Mouse (Mus musculus): ENCODE measurements around the gene Pttg1ip.

Gene Pttg1ip

GRCm38 (mm10) chr10:77569481-77569880 is 12.0 kb upstream of the Pttg1ip start:
- DNase-seq (ENCODE audit: low read depth, low spot score) = no peak

- DNase-seq (ENCODE audit: low read depth, low spot score) = no peak
Measured at GRCm38 (mm10) chr10:77569973-77570658, 11.4 kb upstream of the Pttg1ip start.

DNA sequence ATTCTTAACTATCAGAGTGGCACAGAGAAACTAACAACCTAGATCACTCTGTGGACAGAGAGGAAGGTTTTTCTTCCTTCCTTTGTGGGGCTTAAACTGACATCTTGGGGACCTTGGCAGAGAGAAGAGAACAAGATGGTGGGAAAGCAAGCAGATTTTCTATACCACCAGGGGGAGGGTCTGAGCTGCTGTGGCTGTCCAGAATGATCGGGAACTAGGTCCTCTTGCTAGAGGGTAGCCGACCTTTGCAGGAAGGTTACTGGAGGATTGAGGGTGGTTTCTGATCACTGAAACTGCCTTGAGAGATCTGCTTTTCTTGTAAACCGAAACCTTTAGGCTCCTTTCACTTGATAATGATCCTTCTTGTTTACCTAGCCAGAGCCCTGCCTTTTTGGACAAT is 9.3 kb upstream of the Pttg1ip start:
- DNase-seq (ENCODE audit: low read depth, low spot score) = no peak

DNA sequence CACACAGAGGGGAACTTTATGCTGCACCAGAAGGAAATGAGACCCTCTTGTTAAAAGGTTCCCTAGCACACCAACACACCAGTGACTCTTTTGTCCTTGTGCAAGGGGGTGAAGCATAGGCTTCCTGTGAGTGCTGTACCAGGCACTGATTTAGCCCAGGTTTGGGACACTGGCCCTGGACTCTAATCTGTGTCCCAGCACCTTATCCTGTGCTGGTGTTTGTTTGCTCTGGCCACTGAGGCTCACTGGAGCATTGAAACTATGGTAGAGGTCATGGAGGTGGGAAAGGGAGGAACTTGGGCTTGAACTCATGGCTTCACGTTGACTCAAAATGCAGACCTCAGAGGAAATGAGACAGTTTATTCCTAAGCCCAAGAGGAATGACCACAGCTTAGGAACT is 8.4 kb upstream of the Pttg1ip start:
- DNase-seq (ENCODE audit: low read depth, low spot score) = no peak

DNA sequence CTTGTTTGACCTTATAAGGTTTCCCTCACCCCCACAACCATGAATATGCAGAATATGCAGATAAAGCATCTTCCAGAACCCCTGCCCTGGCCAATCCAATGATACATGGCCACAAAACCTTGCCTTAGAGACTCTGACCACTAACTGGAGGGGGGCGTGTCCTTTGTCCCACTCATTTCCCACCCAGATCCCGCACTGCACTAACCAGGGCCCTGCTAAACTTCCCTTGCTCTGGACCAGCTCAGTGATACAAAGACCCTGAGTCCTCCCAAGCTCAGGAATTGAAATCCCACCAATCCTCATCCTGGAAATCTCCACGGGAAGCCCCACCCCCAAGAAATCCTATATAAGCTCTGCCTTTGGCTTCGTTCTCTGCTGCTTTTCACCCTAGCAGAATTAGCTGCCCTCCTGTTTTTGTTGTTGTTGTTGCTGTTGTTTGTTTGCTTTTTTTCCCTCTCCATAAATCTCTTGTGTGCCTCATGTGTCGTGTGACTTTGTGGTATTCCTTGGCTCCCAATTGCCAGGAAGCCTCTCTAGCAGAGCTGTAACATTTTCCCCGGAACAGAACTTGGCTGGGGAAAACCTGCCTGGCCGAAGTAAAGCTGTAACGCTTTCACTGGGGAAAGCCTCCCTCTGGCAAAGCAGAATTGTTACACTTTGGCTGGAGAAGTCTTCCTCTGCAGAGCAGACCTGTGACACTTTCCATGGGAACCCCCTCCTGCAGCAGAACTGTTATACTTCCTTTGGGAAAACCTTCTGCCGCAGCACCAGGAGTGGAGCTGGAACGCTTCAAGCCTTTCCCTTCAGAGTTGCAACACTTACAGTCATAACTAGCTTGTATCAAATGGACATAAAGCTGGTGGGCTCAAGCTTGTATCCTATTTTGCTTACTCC is 1.2 kb upstream of the Pttg1ip start:
- DNase-seq (ENCODE audit: low read depth, low spot score) = no peak

GRCm38 (mm10) chr10:77581023-77581407 is 505 bp upstream of the Pttg1ip start:
- DNase-seq (ENCODE audit: low read depth, low spot score) = no peak

- DNase-seq (ENCODE audit: low read depth, low spot score) = no peak
Measured at GRCm38 (mm10) chr10:77582285-77582618, 732 bp downstream of the Pttg1ip start.

GRCm38 (mm10) chr10:77583795-77584422 is 2.4 kb downstream of the Pttg1ip start:
- DNase-seq (ENCODE audit: low read depth, low spot score) = peak; percentile 50

DNA sequence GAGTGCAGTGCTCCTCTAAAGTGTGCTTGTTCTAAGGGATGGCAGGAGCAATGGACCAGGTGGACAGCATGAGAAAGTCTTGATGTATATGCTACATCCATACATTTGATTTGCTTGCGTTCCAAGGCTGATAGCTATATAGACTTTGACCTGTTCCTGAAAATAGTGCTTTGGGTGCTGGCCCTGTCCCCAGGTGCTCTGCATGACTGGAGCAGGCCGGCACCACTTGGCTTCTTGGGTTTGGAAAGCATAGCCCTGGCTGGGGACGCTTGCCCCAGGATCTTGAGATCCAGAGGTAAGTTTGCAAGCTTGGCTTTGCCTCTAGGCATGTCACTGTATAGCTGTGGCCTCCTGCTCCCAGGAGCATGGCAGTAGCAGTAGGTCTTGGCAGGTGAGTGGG is 5.1 kb downstream of the Pttg1ip start:
- no peak for DNase-seq (ENCODE audit: low read depth, low spot score)

DNA sequence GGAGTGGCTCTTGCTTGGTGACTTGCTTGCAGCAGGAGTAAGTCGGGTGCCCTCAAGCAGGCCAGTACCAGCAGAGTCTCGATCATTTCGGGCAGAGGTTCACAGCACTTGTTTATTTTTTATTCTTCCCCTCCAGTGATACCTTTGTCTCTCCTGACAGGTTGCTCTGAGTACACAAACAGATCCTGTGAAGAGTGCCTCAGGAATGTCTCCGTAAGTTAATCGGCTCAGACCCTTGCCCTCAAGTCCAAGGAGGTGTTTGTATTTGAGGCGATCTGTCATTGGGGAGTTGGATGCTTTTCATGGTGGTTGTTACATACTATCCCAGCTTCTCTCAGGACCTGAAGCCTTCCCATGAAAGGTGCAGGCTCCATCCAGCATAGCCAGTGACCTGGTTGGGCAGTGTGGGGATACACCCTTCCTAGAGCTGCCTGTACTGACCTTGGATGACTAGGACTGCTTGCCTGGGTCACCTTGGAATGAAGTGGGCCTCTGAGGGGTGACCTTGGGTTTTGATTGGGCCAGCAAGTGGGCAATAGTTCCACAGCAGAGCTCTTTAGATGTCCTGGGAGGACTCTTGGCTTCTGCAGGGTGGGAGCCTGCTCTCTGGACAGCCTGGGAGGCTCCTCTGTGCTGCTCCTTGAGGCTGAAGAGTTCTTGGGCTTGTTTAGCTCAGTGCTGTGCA is 5.7 kb downstream of the Pttg1ip start:
- DNase-seq (ENCODE audit: low read depth, low spot score) = no peak

DNA sequence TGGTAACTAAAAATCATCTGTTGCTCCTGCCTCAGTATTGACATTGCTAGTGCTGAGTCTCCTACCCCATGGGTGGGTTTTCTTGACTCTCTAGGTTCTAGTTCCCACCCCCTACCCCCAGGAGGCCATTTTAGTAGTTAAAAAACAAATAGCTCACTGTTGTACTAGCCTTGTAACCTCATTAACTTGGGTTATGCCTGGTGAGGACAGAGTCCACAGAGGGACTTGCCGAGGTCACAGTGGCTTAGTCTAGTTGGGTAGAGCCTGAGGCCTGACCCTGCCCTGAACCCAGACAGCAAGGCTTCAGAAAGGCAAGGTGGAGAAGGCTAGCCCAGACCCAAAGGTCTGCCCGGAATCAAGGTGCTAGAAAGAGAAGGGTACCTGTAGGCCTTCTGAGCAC is 6.5 kb downstream of the Pttg1ip start:
- DNase-seq (ENCODE audit: low read depth, low spot score) = no peak

- DNase-seq (ENCODE audit: low read depth, low spot score) = no peak
Measured at GRCm38 (mm10) chr10:77589117-77589516, 7.6 kb downstream of the Pttg1ip start.

GRCm38 (mm10) chr10:77589749-77590148 is 8.2 kb downstream of the Pttg1ip start:
- no peak for DNase-seq (ENCODE audit: low read depth, low spot score)

DNA sequence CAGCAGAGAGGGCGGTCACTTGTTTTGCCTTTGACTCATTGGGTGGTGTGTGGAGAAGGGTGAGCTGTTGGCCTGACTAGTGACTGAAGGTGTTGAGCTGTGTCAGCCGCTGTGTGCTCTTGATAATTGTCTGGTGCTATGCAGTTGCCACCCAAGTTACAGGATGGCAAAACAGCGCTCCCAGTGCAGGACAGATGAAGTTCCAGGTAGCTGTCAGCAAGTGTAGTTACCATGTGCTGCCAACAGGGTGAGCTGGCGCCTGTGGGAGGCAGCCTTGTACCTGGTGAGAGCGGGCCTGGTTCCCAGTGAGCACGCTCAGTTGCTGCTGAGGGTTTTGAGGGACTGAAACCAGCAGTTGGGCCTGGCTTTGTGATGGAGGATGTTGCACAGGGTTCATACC is 9.3 kb downstream of the Pttg1ip start:
- DNase-seq (ENCODE audit: low read depth, low spot score) = no peak

- DNase-seq (ENCODE audit: low read depth, low spot score) = no peak
Measured at GRCm38 (mm10) chr10:77591546-77591945, 10.0 kb downstream of the Pttg1ip start.

DNA sequence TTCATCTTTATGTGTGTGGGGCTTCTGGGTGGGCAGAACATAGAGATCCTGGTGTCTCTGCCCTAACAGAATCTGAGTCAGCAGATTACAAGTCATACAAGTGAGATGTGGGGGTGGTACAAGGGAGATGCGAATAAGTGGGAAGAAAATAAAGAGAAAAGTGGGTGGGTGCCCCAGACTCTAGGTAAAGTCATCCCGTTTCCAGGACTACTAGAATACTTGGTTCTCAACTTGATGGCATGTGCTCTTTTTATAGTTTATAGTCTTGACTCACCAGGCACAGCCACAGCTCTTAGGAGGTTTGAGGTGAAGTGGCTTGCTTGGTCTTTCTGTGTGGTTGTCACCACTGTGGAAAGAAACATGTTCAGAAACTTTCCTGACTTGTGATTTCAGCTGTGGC is 14.5 kb downstream of the Pttg1ip start:
- DNase-seq (ENCODE audit: low read depth, low spot score) = no peak

DNA sequence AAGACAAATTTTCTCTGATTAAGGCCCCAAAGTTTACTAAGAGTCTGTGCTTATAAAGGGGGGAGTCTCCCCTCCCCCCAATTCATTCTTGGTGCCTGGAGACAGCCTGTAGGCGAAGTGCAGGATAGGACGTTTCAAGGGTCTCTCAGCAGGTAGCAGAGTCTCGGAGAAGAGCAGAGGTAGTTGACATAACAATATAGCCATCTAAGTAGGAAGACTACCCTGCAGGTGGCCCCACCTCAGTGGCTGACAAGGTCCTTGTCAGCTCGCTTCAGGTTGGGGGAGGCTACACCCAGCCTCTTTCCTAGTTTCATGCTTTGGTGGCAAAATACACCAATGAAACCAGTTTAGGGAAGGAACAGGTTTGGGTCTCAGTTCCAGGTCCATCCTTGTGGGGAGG is 21.5 kb downstream of the Pttg1ip start:
- DNase-seq (ENCODE audit: low read depth, low spot score) = no peak

GRCm38 (mm10) chr10:77604111-77604510 is 22.6 kb downstream of the Pttg1ip start:
- DNase-seq (ENCODE audit: low read depth, low spot score) = no peak

DNA sequence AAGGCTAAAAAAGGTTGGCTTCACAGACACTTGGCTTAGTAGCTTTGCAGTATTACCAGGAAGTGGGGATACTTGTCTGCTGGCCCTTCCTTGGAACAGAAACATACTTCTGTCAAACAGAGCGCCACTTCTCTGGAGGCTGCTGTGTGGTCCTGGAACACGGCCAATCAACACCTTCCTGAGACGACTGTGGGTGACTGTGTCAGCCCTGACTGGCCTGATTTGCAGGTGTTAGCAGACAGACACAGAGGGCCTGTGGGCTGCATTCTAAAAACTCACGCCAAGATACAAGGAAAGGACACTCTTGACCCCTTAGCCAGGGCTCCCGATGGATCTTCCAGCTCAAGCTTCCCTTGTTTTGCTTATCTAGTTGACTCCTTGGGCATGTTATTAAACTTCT is 23.4 kb downstream of the Pttg1ip start:
- no peak for DNase-seq (ENCODE audit: low read depth, low spot score)

GRCm38 (mm10) chr10:77605368-77605767 is 23.8 kb downstream of the Pttg1ip start:
- DNase-seq (ENCODE audit: low read depth, low spot score) = no peak

DNA sequence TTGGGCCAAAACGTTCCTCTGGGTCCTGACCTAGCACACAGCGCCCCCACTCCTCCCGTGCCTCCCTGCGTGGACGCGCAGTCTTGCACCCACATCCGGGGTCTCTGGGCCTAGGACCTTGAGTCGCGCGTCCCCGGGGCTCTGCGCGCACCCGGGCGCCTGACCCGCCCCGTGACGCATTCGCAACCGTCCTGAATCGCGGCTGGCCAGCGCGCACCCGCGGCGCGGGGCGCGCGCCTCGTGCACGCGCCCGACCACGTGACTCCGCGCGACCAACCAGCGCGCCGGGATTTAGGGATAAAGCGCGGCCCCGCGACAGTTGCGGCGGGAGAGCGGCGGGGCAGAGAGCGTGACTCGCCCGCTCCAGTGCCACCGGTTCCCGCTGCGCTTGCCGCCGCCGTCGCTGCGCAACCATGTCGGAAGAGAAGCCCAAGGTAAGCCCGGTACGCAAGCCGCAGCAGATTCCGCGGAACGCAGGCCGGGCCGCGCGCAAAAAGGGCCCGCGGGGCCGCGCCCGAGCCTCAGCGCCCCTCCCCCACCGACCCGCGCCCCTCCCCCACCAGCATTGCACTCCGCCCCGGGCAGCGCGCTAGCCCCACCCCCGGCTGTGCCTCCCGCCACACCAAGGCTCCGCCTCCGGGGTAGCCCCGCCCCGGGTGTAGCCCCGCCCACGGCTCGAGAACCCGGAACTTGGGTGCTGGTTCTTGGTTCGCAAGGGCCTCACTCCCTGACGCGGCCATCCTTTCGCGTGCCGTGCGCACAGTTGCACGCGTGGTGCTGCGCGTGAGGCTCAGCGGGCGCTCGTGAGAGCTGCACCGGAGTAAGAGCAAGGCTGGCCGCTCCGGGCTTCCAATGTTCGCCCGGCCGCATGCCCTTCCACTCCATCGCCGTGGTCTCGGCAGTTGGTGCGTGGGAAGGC is 24.6 kb downstream of the Pttg1ip start, which contains the start of the genes Sumo3 and Gm49325:
TSS of gene Sumo3 (plus strand) at position 190 of the 919 bp plus-strand sequence.
TSS of gene Gm49325 (plus strand) at position 290 of the 919 bp plus-strand sequence.
- peak; percentile 91 for DNase-seq (ENCODE audit: low read depth, low spot score)
